Mouse (Mus musculus) G1E (cell line): ENCODE data around the gene Mief1.

Source experiments
- CTCF ChIP-seq: IDR thresholded peaks from 2 replicates; pipeline ENCODE4 v1.5.1; 2012; ENCODE audit warnings: low read depth, low read length, inconsistent platforms, mixed read lengths
- GATA1 ChIP-seq: IDR thresholded peaks from 2 replicates; pipeline ENCODE4 v1.6.1; 2012; ENCODE audit warnings: borderline replicate concordance, low read length, inconsistent platforms, mixed read lengths
- GATA2 ChIP-seq: IDR thresholded peaks from 2 replicates; pipeline ENCODE4 v1.6.1; 2012; ENCODE audit warnings: low read depth, low read length, inconsistent platforms, borderline replicate concordance
- TAL1 ChIP-seq: conservative IDR thresholded peaks from 2 replicates; pipeline ENCODE4 v1.6.1; 2012; ENCODE audit warnings: low read depth, low read length, inconsistent platforms, mixed read lengths

DNA sequence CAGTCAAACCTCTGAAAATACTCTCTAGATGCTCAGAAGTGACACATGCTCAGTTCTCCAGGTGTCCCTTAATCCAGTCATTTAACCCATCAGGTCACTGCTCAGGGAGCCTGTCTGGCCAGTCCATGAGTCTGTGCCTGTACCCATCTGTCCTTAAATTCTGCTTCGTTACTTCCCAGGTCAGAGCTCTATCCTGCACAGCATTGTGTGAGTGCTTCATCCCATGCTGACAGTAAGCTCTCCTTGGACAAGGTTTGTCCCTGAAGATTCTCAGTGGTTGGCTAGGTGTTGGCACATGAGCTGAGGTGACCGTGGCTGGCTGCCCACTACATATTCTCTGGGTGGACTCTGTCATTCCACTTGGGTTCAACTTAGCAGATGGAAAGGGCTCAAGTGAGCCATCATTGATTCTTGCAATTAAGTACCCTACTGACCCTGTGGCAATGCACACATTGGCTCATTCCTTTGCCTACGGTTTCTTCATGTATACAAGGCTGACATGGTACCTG, 27.7 kb upstream of the Mief1 start:
- TF ChIP-seq CTCF: no peak
- TF ChIP-seq GATA2: no peak
- no peak for TF ChIP-seq TAL1
- TF ChIP-seq GATA1: no peak
